Mouse (Mus musculus) liver, embryonic 16.5 days (tissue): Measurements from ENCODE around the gene Dqx1. TPM values are rescaled to one million over a fixed set of nuclear protein-coding genes. Genes with fewer than 3 reads are reported as not detected.

ENCODE experiments used
- microRNA counts: library from miRNA; unstranded; fragments of <30 nt; microRNA quantifications from one replicate; lab custom pipeline; 2016
- microRNA-seq: library from miRNA; unstranded; fragments of <30 nt; microRNA quantifications from one replicate; pipeline ENCODE4, GENCODE M21; 2016
- polyA plus RNA-seq: library from polyadenylated mRNA; unstranded; fragments of >200 nt; fragmentation: Nextera tagmentation; extraction: Ambion mirVana; gene quantifications from 2 replicates; pipeline ENCODE4 v1.2.1, GENCODE M21; 2015

The Dqx1 gene
- polyA plus RNA-seq, 1 experiment from 2014 or later: 9.3 TPM

MicroRNA genes within 50 kb of the gene (microRNA counts, 519-probe panel; counts per million panel counts)
- microRNA mmu-miR-3470a+mmu-miR-3470b (lab: Ali Mortazavi, UCI): 2,153 counts per million, percentile 34 among the panel's probes with 10 or more counts

Small RNAs within 50 kb of the gene (microRNA-seq; reads per million reads assigned to microRNA genes)
- gene Mir3470a (not detected), gene Mir7040 (not detected)

Other genes starting within 250 kb of the Dqx1 start
- gene Sema4f, start 118.1 kb upstream of the Dqx1 start, polyA plus RNA-seq: 0.06 and 0.11 TPM in 2 replicates
- 11.6 and 12.7 TPM in 2 replicates for gene M1ap, start 110.9 kb upstream of the Dqx1 start, polyA plus RNA-seq
- gene Dok1, start 24.4 kb upstream of the Dqx1 start, polyA plus RNA-seq: 15.7 and 16.1 TPM in 2 replicates
- 1.9 and 2.1 TPM in 2 replicates for gene Loxl3, start 23.7 kb upstream of the Dqx1 start, polyA plus RNA-seq
- gene Aup1, start 3.3 kb upstream of the Dqx1 start, polyA plus RNA-seq: 180 and 190 TPM in 2 replicates
- 72.0 and 72.4 TPM in 2 replicates for gene Htra2, start 2.6 kb upstream of the Dqx1 start, polyA plus RNA-seq
- not detected in 2 replicates for gene Tlx2, start 12.4 kb downstream of the Dqx1 start, polyA plus RNA-seq
- gene Pcgf1, start 20.0 kb downstream of the Dqx1 start, polyA plus RNA-seq: 15.6 and 17.1 TPM in 2 replicates
- gene Lbx2, start 28.5 kb downstream of the Dqx1 start, polyA plus RNA-seq: 0.25 and 0.48 TPM in 2 replicates
- gene Ccdc142, start 43.8 kb downstream of the Dqx1 start, polyA plus RNA-seq: 0.59 and 1.1 TPM in 2 replicates
- 0.81 and 1.1 TPM in 2 replicates for gene Gm42688, start 43.8 kb downstream of the Dqx1 start, polyA plus RNA-seq
- 66.1 and 73.4 TPM in 2 replicates for gene Mrpl53, start 51.2 kb downstream of the Dqx1 start, polyA plus RNA-seq
- gene Mogs, start 57.7 kb downstream of the Dqx1 start, polyA plus RNA-seq: 4.5 and 6.8 TPM in 2 replicates
- gene Wbp1, start 63.7 kb downstream of the Dqx1 start, polyA plus RNA-seq: 27.2 and 28.3 TPM in 2 replicates
- 4.1 and 5.2 TPM in 2 replicates for gene Ino80b, start 67.6 kb downstream of the Dqx1 start, polyA plus RNA-seq
- gene Rtkn, start 77.6 kb downstream of the Dqx1 start, polyA plus RNA-seq: 16.1 and 16.4 TPM in 2 replicates
- 0.39 and 0.85 TPM in 2 replicates for gene Wdr54, start 98.6 kb downstream of the Dqx1 start, polyA plus RNA-seq
- 0.15 and 0.30 TPM in 2 replicates for gene 1700003E16Rik, start 98.6 kb downstream of the Dqx1 start, polyA plus RNA-seq
- gene Dctn1, start 108.1 kb downstream of the Dqx1 start, polyA plus RNA-seq: 23.0 and 26.9 TPM in 2 replicates
- 0.89 and 0.93 TPM in 2 replicates for gene Slc4a5, start 162.0 kb downstream of the Dqx1 start, polyA plus RNA-seq